Mouse (Mus musculus) kidney, postnatal 0 days (tissue): Measurements from ENCODE around the gene Wnt10b. TPM values are rescaled to one million over a fixed set of nuclear protein-coding genes. Genes with fewer than 3 reads are reported as not detected.

Source experiments
- ATAC-seq: fragments of 200-750 bp; cut with Nextera tagmentation; replicated peaks from 2 replicates; pipeline ENCODE4 v1.8.0; 2017; ENCODE audit warnings: low read depth, moderate number of reproducible peaks, moderate TSS enrichment, moderate library complexity; ENCODE audit not compliant: low FRiP score
- DNase-seq: peaks from one replicate; pipeline ENCODE4 v3.0.0-alpha.2; 2016; ENCODE audit warnings: low spot score
- H3K27ac ChIP-seq: fragments of 300-500 bp; sonication (generic); 2 replicates; pipeline ENCODE4 v1.5.1; 2014; ENCODE audit warnings: mild to moderate bottlenecking
- H3K27me3 ChIP-seq: fragments of 300-500 bp; sonication (generic); 2 replicates; pipeline ENCODE4 v1.6.1; 2014; ENCODE audit warnings: low read length, mixed read lengths; ENCODE audit not compliant: insufficient read depth
- H3K36me3 ChIP-seq: fragments of 300-500 bp; sonication (generic); 2 replicates; pipeline ENCODE4 v1.6.1; 2014; ENCODE audit warnings: low read length, mixed read lengths; ENCODE audit not compliant: insufficient read depth
- H3K4me1 ChIP-seq: fragments of 300-500 bp; sonication (generic); replicated peaks from 2 replicates; pipeline ENCODE4 v1.6.1; 2014; ENCODE audit warnings: antibody characterized with exemption, low read length, mixed read lengths; ENCODE audit not compliant: insufficient read depth
- H3K4me2 ChIP-seq: fragments of 300-500 bp; sonication (generic); 2 replicates; pipeline ENCODE4 v1.6.1; 2014; ENCODE audit warnings: mild to moderate bottlenecking, low read length, moderate library complexity, mixed read lengths
- H3K4me3 ChIP-seq: fragments of 300-500 bp; sonication (generic); replicated peaks from 2 replicates; pipeline ENCODE4 v1.5.1; 2014; ENCODE audit warnings: low read depth, low read length
- H3K9ac ChIP-seq: fragments of 300-500 bp; sonication (generic); 2 replicates; pipeline ENCODE4 v1.6.1; 2014; ENCODE audit warnings: low read depth, low read length
- H3K9me3 ChIP-seq: fragments of 300-500 bp; sonication (generic); replicated peaks from 2 replicates; pipeline ENCODE4 v1.6.1; 2016; ENCODE audit warnings: low read length, inconsistent platforms, mixed read lengths
- CTCF ChIP-seq: IDR thresholded peaks from 2 replicates; pipeline ENCODE4 v1.5.1; 2016; ENCODE audit warnings: antibody characterized with exemption, low read depth, mild to moderate bottlenecking, moderate library complexity
- WGBS: fragments of 180-500 bp; shearing (Covaris S2); extraction: QIAGEN DNeasy Blood & Tissue Kit; methylation state at CpG from one replicate; pipeline ENCODE4 v1.1.7; 2014; 5-methylcytosine and 5-hydroxymethylcytosine counted together
- polyA plus RNA-seq: library from polyadenylated mRNA; unstranded; fragments of >200 nt; fragmentation: Nextera tagmentation; extraction: Ambion mirVana; gene quantifications from 2 replicates; pipeline ENCODE4 v1.2.1, GENCODE M21; 2015

The Wnt10b gene
- polyA plus RNA-seq, 1 experiment from 2014 or later, result not detected

DNA sequence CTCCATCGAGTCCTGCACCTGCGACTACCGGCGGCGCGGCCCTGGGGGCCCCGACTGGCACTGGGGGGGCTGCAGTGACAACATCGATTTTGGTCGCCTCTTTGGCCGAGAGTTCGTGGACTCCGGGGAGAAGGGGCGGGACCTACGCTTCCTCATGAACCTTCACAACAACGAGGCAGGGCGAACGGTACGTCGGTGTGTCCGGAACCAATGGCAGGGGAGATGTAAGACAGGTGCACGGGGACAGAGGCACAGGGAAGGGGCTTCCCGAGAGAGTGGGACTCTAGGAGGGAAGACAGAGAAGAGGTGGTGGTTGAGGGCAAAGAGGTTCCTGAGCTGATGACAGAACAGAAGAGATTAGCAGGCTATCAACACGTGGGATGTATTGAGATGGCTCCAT lies 13.8 kb upstream of the Wnt10b start:
- no peak for TF ChIP-seq CTCF
- peak overlapping the region; percentile 22; the same call in 1 of the 2 replicates for H3K4me3 ChIP-seq
- no peak for DNase-seq
- 2% methylated on average over 23 of the region's 23 CpGs for WGBS
- H3K27me3 ChIP-seq, result peaks cover 90% of the 10 kb centered on the region
- no peak overlapping the region for H3K4me2 ChIP-seq
- no peaks in the 10 kb centered on the region for H3K9me3 ChIP-seq
- ATAC-seq, result no peak
- no peak overlapping the region for H3K27ac ChIP-seq
- peaks cover 22% of the 10 kb centered on the region for H3K4me1 ChIP-seq
- no peaks in the 10 kb centered on the region for H3K36me3 ChIP-seq
- H3K9ac ChIP-seq, result no peak overlapping the region

DNA sequence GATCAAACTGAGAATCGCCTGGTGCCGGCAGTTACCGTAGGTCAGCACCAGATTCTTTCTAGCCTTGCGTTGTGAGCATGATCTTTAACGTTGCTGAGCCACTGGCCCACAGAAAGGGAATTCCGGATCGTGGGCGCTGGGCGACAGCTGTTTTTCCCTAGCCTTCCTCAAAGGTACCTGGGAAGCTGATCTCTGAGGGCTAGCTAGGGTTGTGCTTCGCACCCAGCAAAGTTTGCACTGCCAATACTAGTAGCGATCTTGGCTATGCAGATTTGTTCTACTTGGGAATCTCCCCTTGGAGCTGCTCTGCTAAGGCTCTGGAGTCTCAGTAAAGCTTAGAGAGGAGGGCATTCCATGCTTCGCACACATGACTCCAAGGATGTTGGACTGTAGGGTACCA lies 13.3 kb upstream of the Wnt10b start:
- peaks cover 85% of the 10 kb centered on the region for H3K27me3 ChIP-seq
- DNase-seq, result no peak
- peaks cover 20% of the 10 kb centered on the region for H3K4me1 ChIP-seq
- no peaks in the 10 kb centered on the region for H3K9me3 ChIP-seq
- peak overlapping the region; percentile 35 for H3K4me2 ChIP-seq
- WGBS, result 2% methylated on average over 12 of the region's 12 CpGs
- ATAC-seq, result no peak
- H3K4me3 ChIP-seq, result no peak overlapping the region; the same call in 1 of the 2 replicates
- no peak for TF ChIP-seq CTCF
- H3K36me3 ChIP-seq, result no peaks in the 10 kb centered on the region
- H3K27ac ChIP-seq, result no peak overlapping the region
- H3K9ac ChIP-seq, result no peak overlapping the region

DNA sequence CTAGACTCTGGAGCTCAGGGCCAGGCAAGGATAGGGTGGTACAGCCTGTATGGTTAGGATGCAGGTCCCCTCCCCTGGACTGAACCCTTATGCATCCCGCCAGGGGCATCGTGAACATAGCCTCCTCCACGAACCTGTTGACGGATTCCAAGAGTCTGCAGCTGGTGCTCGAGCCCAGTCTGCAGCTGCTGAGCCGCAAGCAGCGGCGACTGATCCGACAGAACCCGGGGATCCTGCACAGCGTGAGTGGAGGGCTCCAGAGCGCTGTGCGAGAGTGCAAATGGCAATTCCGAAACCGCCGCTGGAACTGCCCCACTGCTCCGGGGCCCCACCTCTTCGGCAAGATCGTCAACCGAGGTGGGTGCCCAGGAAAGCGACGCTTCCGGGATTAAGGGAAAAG lies 12.8 kb upstream of the Wnt10b start:
- DNase-seq (no peak), ATAC-seq (no peak)
- Histone ChIP-seq H3K4me2 (peak overlapping the region; percentile 35), H3K27ac (no peak overlapping the region), H3K36me3 (no peaks in the 10 kb centered on the region), H3K27me3 (peaks cover 80% of the 10 kb centered on the region), H3K9me3 (no peaks in the 10 kb centered on the region), H3K4me1 (peaks cover 20% of the 10 kb centered on the region), H3K9ac (no peak overlapping the region), H3K4me3 (no peak overlapping the region; the same call in 1 of the 2 replicates)
- no peak for TF ChIP-seq CTCF
- under 1% methylated on average over 23 of the region's 23 CpGs for whole genome bisulfite sequencing

DNA sequence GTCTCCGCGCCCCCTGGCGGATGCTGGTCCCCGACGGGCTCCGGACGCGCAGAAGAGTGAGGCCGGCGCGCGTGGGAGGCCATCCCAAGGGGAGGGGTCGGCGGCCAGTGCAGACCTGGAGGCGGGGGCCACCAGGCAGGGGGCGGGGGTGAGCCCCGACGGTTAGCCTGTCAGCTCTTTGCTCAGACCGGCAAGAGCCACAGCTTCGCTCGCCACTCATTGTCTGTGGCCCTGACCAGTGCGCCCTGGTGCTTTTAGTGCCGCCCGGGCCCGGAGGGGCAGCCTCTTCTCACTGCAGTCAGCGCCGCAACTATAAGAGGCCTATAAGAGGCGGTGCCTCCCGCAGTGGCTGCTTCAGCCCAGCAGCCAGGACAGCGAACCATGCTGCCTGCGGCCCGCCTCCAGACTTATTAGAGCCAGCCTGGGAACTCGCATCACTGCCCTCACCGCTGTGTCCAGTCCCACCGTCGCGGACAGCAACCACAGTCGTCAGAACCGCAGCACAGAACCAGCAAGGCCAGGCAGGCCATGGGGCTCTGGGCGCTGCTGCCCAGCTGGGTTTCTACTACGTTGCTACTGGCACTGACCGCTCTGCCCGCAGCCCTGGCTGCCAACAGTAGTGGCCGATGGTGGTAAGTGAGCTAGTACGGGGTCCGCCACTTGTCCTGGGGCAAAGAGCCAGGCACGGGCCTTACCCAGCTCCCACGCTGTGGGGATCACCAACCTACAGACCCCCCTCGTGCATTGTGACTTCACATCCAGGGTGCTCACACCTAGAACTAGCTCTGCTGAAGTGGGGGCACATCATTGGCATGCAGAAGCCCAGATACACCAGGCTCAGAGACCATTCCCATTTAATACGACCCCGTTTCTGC lies 11.9 kb upstream of the Wnt10b start, which contains the start of gene Wnt1:
Gene Wnt1, plus strand, starts transcription at position 197 of the 875 bp plus-strand sequence.
- 3% methylated on average over 49 of the region's 51 CpGs for WGBS
- TF ChIP-seq CTCF, result peak; percentile 72

DNA sequence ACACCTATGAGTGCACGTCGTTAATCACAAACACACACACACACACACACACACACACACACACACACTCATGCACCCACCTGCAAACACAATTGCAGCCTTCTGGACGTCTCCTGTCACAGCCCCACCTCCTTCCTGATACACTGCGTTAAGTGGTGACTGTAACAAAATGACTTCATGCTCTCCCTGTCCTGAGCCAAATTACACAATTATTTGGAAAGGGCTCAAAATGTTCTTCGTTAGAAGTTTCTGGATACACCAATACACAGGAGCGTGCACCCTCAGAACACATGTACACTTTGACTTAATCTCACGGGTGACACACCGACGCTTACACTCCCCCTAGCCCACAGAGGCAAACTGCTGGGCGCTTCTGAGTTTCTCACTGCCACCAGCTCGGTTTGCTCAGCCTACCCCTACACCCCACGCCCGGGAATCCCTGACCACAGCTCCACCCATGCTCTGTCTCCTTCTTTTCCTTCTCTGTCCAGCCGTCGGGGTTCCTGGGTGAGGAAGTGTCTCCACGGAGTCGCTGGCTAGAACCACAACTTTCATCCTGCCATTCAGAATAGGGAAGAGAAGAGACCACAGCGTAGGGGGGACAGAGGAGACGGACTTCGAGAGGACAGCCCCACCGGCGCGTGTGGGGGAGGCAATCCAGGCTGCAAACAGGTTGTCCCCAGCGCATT lies 11.2 kb upstream of the Wnt10b start:
- no peak for TF ChIP-seq CTCF
- no peak overlapping the region for H3K27ac ChIP-seq
- no peak overlapping the region for H3K9ac ChIP-seq
- H3K4me3 ChIP-seq, result no peak overlapping the region
- H3K27me3 ChIP-seq, result peaks cover 70% of the 10 kb centered on the region
- peaks cover 20% of the 10 kb centered on the region for H3K4me1 ChIP-seq
- H3K36me3 ChIP-seq, result no peaks in the 10 kb centered on the region
- ATAC-seq, result 0 out of 2 replicates have a peak, but pooled peaks have one; percentile 29
- H3K9me3 ChIP-seq, result no peaks in the 10 kb centered on the region
- DNase-seq, result no peak
- WGBS, result 14% methylated on average over 24 of the region's 24 CpGs
- H3K4me2 ChIP-seq, result peak overlapping the region; percentile 16; the same call in 1 of the 2 replicates

More for the DNA sequence above, 11.9 kb upstream of the Wnt10b start, which contains the start of gene Wnt1:
- ATAC-seq (0 out of 2 replicates have a peak, but pooled peaks have one; percentile 22), DNase-seq (no peak)
- no peaks in the 10 kb centered on the region for H3K36me3 ChIP-seq
- no peak within 1 kb of the TSS for H3K27ac ChIP-seq
- peaks cover 75% of the 10 kb centered on the region for H3K27me3 ChIP-seq
- no peak within 1 kb of the TSS for H3K9ac ChIP-seq
- peak within 1 kb of the TSS; percentile 35; the same call in 1 of the 2 replicates for H3K4me2 ChIP-seq
- peaks cover 20% of the 10 kb centered on the region for H3K4me1 ChIP-seq
- H3K4me3 ChIP-seq, result peak within 1 kb of the TSS; percentile 9; the same call in 1 of the 2 replicates
- no peaks in the 10 kb centered on the region for H3K9me3 ChIP-seq

DNA sequence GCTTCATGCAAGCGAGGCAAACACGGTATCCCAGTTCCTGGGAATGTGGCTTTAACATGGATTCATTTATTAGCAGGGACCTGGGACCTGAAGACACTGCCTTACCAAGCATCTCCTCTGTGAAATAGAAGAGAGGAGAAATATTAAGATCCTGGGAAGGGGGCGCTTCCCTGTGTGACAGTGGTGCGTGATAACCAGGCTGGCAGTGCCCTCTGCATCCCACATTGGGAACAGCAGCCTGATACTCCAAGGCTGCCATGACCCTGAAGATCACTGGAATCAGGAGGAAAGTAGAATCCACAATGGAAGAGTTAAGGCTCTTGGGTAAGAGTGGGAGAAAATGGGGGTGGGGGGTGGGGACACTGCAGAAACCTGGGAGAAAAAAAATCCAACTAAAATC lies 10.0 kb upstream of the Wnt10b start:
- no peaks in the 10 kb centered on the region for H3K9me3 ChIP-seq
- H3K4me3 ChIP-seq, result no peak overlapping the region
- H3K4me2 ChIP-seq, result no peak overlapping the region
- no peaks in the 10 kb centered on the region for H3K36me3 ChIP-seq
- no peak overlapping the region for H3K27ac ChIP-seq
- WGBS, result 31% methylated on average over 4 of the region's 4 CpGs
- TF ChIP-seq CTCF, result peak; percentile 72
- ATAC-seq (no peak), DNase-seq (peak; percentile 62)
- H3K9ac ChIP-seq, result no peak overlapping the region
- peaks cover 14% of the 10 kb centered on the region for H3K4me1 ChIP-seq
- peaks cover 58% of the 10 kb centered on the region for H3K27me3 ChIP-seq
